Mouse (Mus musculus) megakaryocyte-erythroid progenitor cell, adult 5 weeks (primary cell): Measurements from ENCODE around the gene Elp5. TPM values are rescaled to one million over a fixed set of nuclear protein-coding genes. Genes with fewer than 3 reads are reported as not detected.

Experiments used
- polyA plus RNA-seq: library from polyadenylated mRNA; stranded (reverse); fragments of >175 nt; gene quantifications from 2 replicates; pipeline ENCODE4 v1.2.3, GENCODE M21; 2012

Gene Elp5
- 12.4 and 14.3 TPM in 2 replicates for polyA plus RNA-seq

GRCm38 (mm10) chr11:69982225-69982624 lies at the start of gene Elp5:
Elp5 (minus strand) TSS chr11:69982517.

DNA sequence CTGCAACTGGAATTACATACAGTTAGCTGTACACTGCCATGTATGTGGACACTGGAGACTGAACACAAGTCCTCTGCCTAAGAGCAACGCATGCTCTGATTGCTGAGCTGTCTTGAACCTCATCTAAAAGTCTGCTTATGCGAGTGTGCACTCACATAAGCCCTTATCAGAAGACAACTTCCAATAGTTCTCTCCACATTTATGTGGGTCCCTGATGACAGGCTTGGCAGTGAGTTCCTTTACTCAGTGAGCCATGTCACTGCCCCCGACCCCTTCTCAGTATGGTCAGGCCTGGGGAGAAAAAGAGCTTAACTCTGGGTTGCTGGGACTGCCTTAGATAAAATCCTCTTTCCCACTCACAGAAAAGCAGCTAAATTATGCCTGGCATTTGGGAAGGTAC lies 34.4 kb upstream of the Elp5 start, which contains the start of gene Dlg4:
Dlg4 (plus strand) TSS at position 274 of the 400 bp plus-strand sequence.

DNA sequence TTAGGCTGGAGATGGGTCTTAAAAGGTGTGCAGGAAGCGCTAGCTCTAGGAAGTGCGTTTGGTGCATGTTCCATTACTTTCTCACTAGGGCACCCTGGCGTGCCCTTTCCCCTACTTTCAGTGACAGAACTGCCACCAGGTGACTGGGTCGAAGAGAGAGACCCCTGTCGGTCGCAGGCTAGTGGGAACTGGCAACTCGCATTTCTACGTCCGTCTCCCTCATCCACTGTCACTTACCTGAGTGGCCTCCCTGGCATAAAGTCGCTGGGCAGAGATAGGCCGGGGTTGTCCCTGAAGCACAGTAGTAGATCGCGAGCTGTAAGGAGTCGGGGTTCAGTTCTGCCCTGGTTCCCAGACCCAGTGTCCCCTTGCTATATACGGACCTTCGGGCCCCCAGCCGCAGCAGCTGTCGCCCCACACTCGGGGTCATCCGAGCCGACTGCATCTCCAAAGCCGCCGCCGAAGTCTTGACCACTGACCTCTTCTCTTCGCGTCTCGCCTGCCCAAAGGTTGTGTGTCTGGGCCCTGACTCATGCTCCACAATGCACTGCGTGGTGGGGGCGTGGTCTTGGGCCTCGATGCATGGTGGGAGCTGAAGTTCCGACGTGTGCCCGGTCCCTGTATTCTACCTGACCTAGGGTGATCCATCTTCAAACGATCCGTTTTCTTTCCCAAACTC lies 32.7 kb upstream of the Elp5 start, which contains the start of gene Acadvl:
Acadvl (minus strand) TSS at position 532 of the 679 bp plus-strand sequence.

DNA sequence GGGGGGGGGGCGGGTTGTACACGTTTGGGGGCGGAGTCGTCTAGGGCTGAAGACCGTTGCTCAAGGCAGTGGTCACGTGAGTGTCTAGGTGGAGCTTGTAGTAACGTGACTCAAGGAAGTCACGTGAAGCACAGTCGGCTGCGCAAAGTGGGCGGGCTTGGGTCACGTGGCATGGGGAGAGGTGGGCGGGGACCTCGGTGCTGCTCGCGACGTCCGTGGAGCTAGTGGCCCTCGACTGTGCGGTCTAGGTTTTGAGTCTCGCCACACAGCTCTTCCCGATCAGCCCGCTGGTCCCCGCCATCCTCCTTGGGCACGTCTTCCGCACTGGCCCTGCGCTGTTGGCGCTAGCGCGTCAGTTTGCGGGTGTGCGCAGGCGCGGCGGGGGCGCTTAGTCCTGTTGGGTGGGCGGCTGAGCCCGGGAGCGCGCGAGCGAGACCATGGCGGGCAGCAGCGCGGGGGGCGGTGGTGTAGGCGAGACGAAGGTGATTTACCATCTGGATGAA lies 18.1 kb upstream of the Elp5 start, which contains the start of gene Dvl2:
Dvl2 (plus strand) TSS at position 200 of the 503 bp plus-strand sequence.

DNA sequence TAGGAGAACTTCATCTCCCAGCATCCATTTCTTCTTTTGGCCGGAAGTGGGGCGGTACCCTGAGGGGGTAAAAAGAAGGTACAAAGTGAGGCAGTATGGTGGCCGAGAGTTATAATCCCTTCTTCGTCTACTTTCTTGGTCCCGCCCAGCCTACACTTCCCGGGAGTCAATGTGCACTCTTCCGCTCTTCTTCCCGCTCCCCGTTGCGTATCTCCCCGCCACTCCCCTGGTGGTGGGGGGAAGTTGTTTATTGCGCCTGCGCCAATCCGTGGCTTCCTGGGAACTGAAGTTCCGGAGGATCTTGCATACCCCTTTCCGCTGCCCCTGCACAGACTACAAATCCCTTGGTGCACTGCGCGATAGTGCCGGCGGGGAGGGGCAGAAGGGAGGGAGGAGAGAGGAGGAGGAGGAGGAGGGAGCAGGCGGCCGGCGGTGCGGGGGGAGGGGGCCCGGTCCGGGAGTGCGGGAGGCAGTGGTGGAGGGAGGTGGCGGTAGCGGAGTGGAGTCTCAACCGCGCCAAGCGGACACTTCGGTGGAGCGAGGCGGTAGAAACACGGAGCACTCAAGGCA lies 13.2 kb upstream of the Elp5 start, which contains the start of gene Phf23:
Phf23 (plus strand) TSS at position 387 of the 570 bp plus-strand sequence.

DNA sequence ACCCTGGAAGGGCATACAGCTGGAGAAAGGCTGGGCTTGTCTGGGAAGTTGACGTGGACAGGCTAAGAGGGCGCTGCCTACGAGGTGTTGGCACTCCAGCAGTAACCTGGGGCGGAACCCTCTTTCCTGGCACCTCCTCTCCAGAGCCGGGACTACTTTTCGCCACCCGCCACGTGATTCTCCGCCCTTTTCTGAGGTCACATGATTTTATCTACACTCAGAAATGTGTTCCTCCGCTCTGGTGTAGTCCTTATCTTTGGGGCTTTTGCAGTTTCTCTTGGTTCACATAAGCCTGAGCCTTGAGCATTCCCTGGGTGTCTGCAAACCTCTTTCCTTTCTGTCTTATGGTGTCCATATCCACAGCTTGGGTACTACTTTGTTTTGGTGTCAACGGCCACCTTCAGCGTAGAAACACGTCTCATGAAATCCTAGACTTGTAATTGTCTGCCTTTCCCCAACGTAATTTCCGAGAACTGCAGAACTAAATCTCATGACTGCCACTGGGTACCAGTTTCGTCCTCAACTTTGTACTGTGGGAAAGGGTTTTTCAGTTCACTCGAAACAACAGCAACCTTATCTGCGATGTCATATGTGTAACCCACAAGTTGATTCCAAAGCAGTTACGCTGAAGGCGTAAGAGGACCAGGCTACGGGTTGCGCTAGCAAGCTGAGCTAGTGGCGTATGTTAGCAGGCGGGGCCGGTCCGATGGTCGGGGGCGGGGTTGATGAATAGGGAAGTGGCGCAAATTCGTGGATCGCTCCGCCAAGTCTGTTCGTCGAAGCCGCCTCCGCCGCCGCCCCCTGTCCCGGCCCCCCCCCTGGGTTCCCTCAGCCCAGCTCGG lies 8.8 kb upstream of the Elp5 start, which contains the start of gene Gabarap:
Gabarap (plus strand) TSS at position 294 of the 842 bp plus-strand sequence.

DNA sequence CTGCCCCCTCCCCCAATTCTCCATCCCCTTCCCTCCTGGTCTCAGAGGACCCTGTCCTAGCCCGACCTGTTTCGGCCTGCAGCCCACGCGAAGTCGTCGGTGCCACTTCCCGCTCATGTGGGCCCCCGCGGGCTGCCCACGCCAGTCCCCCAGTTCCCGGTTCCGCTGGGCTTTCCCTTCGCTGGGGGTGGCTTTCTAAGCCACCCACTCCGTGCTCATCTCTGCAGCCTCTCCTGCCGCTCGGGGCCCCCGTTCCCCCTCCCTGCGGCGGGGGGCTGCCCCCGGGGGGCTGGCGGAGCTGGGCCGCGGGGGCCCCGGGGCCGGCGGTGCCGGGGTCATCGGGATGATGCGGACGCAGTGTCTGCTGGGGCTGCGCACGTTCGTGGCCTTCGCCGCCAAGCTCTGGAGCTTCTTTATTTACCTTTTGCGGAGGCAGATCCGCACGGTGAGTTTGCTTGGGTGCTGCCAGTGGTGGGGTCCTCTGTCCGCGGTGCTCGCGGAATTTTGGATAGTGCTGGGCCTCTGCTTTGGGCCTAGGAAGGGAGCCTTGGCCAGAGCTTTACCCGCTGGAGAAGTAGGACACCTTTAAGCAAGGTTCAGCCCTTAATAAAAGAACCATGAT lies 1.1 kb downstream of the Elp5 start, which contains the start of gene Ctdnep1:
Ctdnep1 (plus strand) TSS at position 16 of the 622 bp plus-strand sequence.

DNA sequence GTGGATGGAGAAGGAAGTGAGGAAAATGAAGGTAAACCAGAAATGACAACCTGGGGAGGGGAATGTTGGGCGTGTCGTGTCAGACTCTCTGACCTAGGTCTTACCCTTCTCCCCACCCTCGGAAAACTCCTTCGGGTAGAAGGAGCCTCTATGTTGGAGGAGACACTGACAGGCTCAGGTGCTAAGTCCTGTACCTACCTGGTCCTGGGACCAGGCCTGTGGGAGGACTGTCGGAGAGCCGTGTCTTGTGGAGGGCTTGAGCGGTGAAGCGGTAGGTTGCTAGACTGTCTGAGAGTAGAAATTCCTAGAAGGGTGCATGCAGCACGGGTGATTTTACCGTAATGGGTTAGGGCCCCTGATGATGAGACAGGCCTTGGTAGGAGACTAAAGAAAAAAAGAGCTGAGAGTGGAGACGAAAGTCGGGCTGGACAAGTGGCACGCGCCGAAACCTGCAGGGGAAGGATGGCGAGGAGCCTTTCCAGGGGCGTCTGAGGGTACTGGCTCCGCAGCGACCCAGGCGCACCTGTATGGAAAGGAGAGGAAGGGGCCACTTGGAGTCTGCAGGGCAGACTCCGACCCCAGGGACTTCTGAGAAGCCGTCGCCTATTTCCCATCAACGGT lies 17.6 kb downstream of the Elp5 start, which contains the start of gene Cldn7:
Cldn7 (plus strand) TSS at position 130 of the 621 bp plus-strand sequence.

DNA sequence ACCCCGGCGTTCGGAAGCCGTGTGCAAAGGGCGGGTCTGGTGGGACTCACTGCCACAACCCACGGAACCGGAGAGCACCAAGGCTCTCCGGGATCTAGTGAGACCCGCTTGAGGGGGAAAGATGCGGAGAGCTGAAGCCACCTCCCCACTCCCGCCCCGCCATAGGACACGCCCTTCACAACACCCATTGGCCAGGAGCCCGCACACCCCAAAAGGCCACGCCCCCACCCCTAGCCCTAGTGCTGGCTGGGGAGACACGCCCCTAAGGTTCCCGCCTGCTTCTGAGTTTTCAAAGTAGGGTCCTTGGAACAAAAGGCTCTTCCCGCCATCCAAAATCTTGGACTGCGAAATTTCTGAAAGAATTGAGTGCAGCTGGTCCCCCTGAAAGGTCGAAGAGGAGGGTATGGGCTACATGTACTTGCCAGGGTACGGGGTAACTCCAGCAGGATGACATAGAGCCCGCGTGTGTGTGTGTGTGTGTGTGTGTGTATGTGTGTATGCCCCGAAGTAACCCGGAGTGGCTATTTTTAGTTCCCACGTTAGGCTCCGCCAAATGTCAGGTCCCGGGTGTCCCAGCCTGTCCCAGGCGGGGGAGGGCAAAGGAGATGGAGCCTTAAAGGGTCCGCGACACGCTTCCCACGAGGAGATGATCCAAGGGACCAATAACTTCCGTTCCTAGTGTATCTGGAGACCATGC lies 34.1 kb downstream of the Elp5 start, which contains the start of gene Slc2a4:
Slc2a4 (minus strand) TSS at position 123 of the 697 bp plus-strand sequence.

DNA sequence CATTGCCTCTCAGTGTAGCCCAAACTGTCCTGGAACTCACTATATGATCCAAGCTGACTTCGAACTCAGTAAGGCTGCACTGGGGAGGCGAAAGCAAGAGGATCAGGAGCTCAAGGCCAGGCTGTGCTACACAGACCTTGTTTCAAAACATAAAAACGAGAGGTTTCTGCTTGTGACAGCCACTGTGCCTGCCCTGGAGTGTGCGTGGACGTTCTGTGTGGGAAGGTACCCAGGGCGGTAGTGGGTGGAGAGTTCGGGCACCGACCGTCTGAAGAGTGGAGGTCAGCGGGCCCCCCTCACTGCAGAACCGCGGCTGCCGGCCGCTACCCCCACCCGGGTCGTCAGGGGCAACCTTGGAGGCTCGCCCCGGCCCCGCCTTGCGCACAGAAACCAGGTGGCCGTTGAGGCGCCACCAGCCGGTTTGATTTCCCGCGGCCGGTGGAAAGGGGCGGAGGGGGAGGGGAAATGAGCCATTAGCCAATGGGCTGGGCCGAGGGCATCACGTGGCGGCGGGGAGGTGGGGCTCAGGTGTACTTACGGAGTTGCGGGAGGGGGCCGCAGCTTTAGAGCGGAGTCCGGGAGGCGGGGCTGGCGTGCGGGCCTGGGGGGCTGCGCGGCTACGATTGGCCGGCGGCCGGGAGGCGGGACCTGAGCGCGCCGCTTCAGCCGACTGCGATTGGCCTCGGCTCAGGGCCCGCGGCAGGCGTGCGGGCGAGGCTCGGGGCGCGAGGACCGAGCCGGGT lies 47.0 kb downstream of the Elp5 start, which contains the start of gene Ybx2:
Ybx2 (plus strand) TSS at position 660 of the 743 bp plus-strand sequence.

GRCm38 (mm10) chr11:69921114-69922011 lies 61.0 kb downstream of the Elp5 start, which contains the start of gene Eif5a:
Eif5a (minus strand) TSS chr11:69921958.

Other genes with a start within 250 kb of the Elp5 start
- gene Polr2a, start 223.9 kb downstream of the Elp5 start, polyA plus RNA-seq = 82.4 and 83.8 TPM in 2 replicates
- not detected in 2 replicates for gene Slc35g3, start 220.5 kb downstream of the Elp5 start, polyA plus RNA-seq
- gene Zbtb4, start 216.6 kb downstream of the Elp5 start, polyA plus RNA-seq = 3.7 and 6.1 TPM in 2 replicates
- 1.1 and 1.2 TPM in 2 replicates for gene Chrnb1, start 186.6 kb downstream of the Elp5 start, polyA plus RNA-seq
- 1.1 and 1.4 TPM in 2 replicates for gene Fgf11, start 180.7 kb downstream of the Elp5 start, polyA plus RNA-seq
- gene Tmem102, start 176.9 kb downstream of the Elp5 start, polyA plus RNA-seq = 0.03 TPM in 1 of 2 replicates, not detected in the other
- gene Gm39566, start 167.2 kb downstream of the Elp5 start, polyA plus RNA-seq = not detected in 2 replicates
- gene Spem2, start 164.1 kb downstream of the Elp5 start, polyA plus RNA-seq = not detected in 2 replicates
- 0.11 TPM in 1 of 2 replicates, not detected in the other for gene Spem1, start 160.3 kb downstream of the Elp5 start, polyA plus RNA-seq
- gene Nlgn2, start 144.7 kb downstream of the Elp5 start, polyA plus RNA-seq = 40.3 and 57.2 TPM in 2 replicates
- gene Tmem256, start 144.0 kb downstream of the Elp5 start, polyA plus RNA-seq = 437 and 678 TPM in 2 replicates
- 149 and 165 TPM in 2 replicates for gene Plscr3, start 136.1 kb downstream of the Elp5 start, polyA plus RNA-seq
- 0.27 and 0.99 TPM in 2 replicates for gene Tnk1, start 123.8 kb downstream of the Elp5 start, polyA plus RNA-seq
- gene Tmem95, start 104.5 kb downstream of the Elp5 start, polyA plus RNA-seq = not detected in 2 replicates
- 1.2 and 1.7 TPM in 2 replicates for gene Kctd11, start 101.1 kb downstream of the Elp5 start, polyA plus RNA-seq
- 138 and 178 TPM in 2 replicates for gene Acap1, start 87.0 kb downstream of the Elp5 start, polyA plus RNA-seq
- 1.7 and 2.8 TPM in 2 replicates for gene 2810408A11Rik, start 81.5 kb downstream of the Elp5 start, polyA plus RNA-seq
- 79.1 and 86.6 TPM in 2 replicates for gene Neurl4, start 81.4 kb downstream of the Elp5 start, polyA plus RNA-seq
- 173 and 210 TPM in 2 replicates for gene Gps2, start 68.6 kb downstream of the Elp5 start, polyA plus RNA-seq
- 2,243 and 2,337 TPM in 2 replicates for gene Eif5a, start 60.6 kb downstream of the Elp5 start, polyA plus RNA-seq
- gene Ybx2, start 46.7 kb downstream of the Elp5 start, polyA plus RNA-seq = 1.3 and 1.6 TPM in 2 replicates
- 0.54 and 1.5 TPM in 2 replicates for gene Slc2a4, start 34.3 kb downstream of the Elp5 start, polyA plus RNA-seq
- gene Cldn7, start 17.7 kb downstream of the Elp5 start, polyA plus RNA-seq = 0.12 TPM in 1 of 2 replicates, not detected in the other
- gene Ctdnep1, start 1.4 kb downstream of the Elp5 start, polyA plus RNA-seq = 253 and 255 TPM in 2 replicates
- gene Gabarap, start 8.6 kb upstream of the Elp5 start, polyA plus RNA-seq = 379 and 448 TPM in 2 replicates
- gene Phf23, start 13.3 kb upstream of the Elp5 start, polyA plus RNA-seq = 73.1 and 84.1 TPM in 2 replicates
- gene Dvl2, start 18.1 kb upstream of the Elp5 start, polyA plus RNA-seq = 50.0 and 50.7 TPM in 2 replicates
- 22.8 and 23.6 TPM in 2 replicates for gene Acadvl, start 32.9 kb upstream of the Elp5 start, polyA plus RNA-seq
- gene Dlg4, start 34.4 kb upstream of the Elp5 start, polyA plus RNA-seq = 22.0 and 24.1 TPM in 2 replicates
- gene Asgr1, start 71.6 kb upstream of the Elp5 start, polyA plus RNA-seq = not detected in 2 replicates
- 0.37 and 0.61 TPM in 2 replicates for gene Asgr2, start 110.1 kb upstream of the Elp5 start, polyA plus RNA-seq
- gene Mgl2, start 147.8 kb upstream of the Elp5 start, polyA plus RNA-seq = 2.7 and 3.7 TPM in 2 replicates
- gene Clec10a, start 173.7 kb upstream of the Elp5 start, polyA plus RNA-seq = 0.88 and 1.1 TPM in 2 replicates
- 1.4 and 5.3 TPM in 2 replicates for gene Slc16a11, start 230.2 kb upstream of the Elp5 start, polyA plus RNA-seq
- 5.9 and 7.7 TPM in 2 replicates for gene Slc16a13, start 238.5 kb upstream of the Elp5 start, polyA plus RNA-seq
- gene Bcl6b, start 247.3 kb upstream of the Elp5 start, polyA plus RNA-seq = 0.66 and 0.68 TPM in 2 replicates